ENCODE assay signal across 16 mouse cellular contexts in genomic region chr11:115829036-115829435, GRCm38 (mm10). TPM values are rescaled to one million over a fixed set of nuclear protein-coding genes. Genes with fewer than 3 reads are reported as not detected.
A peak's percentile ranks its signal among the peaks of the same experiment; 100 is the strongest.
DNase-seq lines count a peak whose midpoint lies in the region; ATAC-seq and TF ChIP-seq lines count a peak whose summit lies in the region.
"Had no signal": no experiment of that assay in that cellular context is flagged by ENCODE, and none has a peak within 500 bp of the region (broad histone marks: within the 10 kb centered on the region; RNA-seq: fewer than 3 reads in every experiment).

No protein-coding gene starts in this region.

- no peak overlapping the region for H3K4me2 ChIP-seq in kidney, embryonic 16.5 days (replicated peaks; ENCODE audit: low read depth, low read length)
- no peak overlapping the region for H3K4me2 ChIP-seq in liver, postnatal 0 days (ENCODE audit: low read depth, low read length)
- H3K4me2 ChIP-seq: embryonic facial prominence, embryonic 15.5 days; midbrain, embryonic 15.5 days had no signal

- H3K4me3 ChIP-seq in heart, embryonic 10.5 days = 0 out of 2 replicates have a peak overlapping the region, but pooled peaks have one; percentile 7
- no peak overlapping the region for H3K4me3 ChIP-seq in heart, adult 2 months
- H3K4me3 ChIP-seq in kidney, embryonic 16.5 days (ENCODE audit: low read length) = no peak overlapping the region
- H3K4me3 ChIP-seq in embryonic facial prominence, embryonic 10.5 days = peak overlapping the region; percentile 5; the same call in 1 of the 2 replicates
- H3K4me3 ChIP-seq in liver, postnatal 0 days (ENCODE audit: low read depth, low read length) = no peak overlapping the region
- H3K4me3 ChIP-seq: embryonic facial prominence, embryonic 15.5 days; forebrain, embryonic 10.5 days; hindbrain, embryonic 10.5 days; megakaryocyte, embryonic 14.5 days; midbrain, embryonic 15.5 days had no signal

- WGBS in heart, embryonic 10.5 days = 50% methylated on average over 4 of the region's 4 CpGs
- 76% methylated on average over 4 of the region's 4 CpGs for WGBS in heart, adult 2 months
- 58% methylated on average over 4 of the region's 4 CpGs for WGBS in kidney, embryonic 16.5 days
- WGBS in embryonic facial prominence, embryonic 10.5 days = 57% methylated on average over 4 of the region's 4 CpGs
- 59% methylated on average over 4 of the region's 4 CpGs for WGBS in liver, postnatal 0 days (ENCODE audit: insufficient replicate concordance)

- peak overlapping the region; percentile 93 for H3K27ac ChIP-seq in heart, embryonic 10.5 days
- no peak overlapping the region for H3K27ac ChIP-seq in heart, adult 2 months
- H3K27ac ChIP-seq in kidney, embryonic 16.5 days (ENCODE audit: low read length) = no peak overlapping the region
- H3K27ac ChIP-seq in embryonic facial prominence, embryonic 10.5 days (replicated peaks) = no peak overlapping the region; the same call in 1 of the 2 replicates
- H3K27ac ChIP-seq in liver, postnatal 0 days (ENCODE audit: low read depth) = peak overlapping the region; percentile 40
- H3K27ac ChIP-seq: embryonic facial prominence, embryonic 15.5 days; forebrain, embryonic 10.5 days; hindbrain, embryonic 10.5 days; midbrain, embryonic 15.5 days had no signal

- no peak overlapping the region for H3K9ac ChIP-seq in heart, adult 2 months (ENCODE audit: low read depth, low read length)
- 0 out of 2 replicates have a peak overlapping the region, but pooled peaks have one; percentile 17 for H3K9ac ChIP-seq in kidney, embryonic 16.5 days (replicated peaks; ENCODE audit: low read length)
- H3K9ac ChIP-seq in liver, postnatal 0 days (replicated peaks) = no peak overlapping the region
- H3K9ac ChIP-seq: embryonic facial prominence, embryonic 15.5 days; midbrain, embryonic 15.5 days had no signal

- no peak for TF ChIP-seq EP300 in heart, adult 2 months (IDR thresholded peaks at IDR 0.05; ENCODE audit: insufficient read depth, low read depth, low read length)
- TF ChIP-seq EP300 in liver, postnatal 0 days (IDR thresholded peaks at IDR 0.05; ENCODE audit: low read depth) = no peak

- no peak for TF ChIP-seq CTCF in heart, adult 2 months (IDR thresholded peaks at IDR 0.05)
- no peak for TF ChIP-seq CTCF in liver, postnatal 0 days (IDR thresholded peaks at IDR 0.05; ENCODE audit: low read depth)

- no peaks in the 10 kb centered on the region for H3K9me3 ChIP-seq in heart, embryonic 10.5 days
- H3K9me3 ChIP-seq in kidney, embryonic 16.5 days (ENCODE audit: low read length) = no peaks in the 10 kb centered on the region
- H3K9me3 ChIP-seq in embryonic facial prominence, embryonic 10.5 days = no peaks in the 10 kb centered on the region
- no peaks in the 10 kb centered on the region for H3K9me3 ChIP-seq in liver, postnatal 0 days (ENCODE audit: low read length)
- H3K9me3 ChIP-seq: embryonic facial prominence, embryonic 15.5 days; forebrain, embryonic 10.5 days; hindbrain, embryonic 10.5 days; megakaryocyte, embryonic 14.5 days; midbrain, embryonic 15.5 days had no signal

- no peak for TF ChIP-seq POLR2A in heart, adult 2 months (IDR thresholded peaks at IDR 0.05; ENCODE audit: insufficient read depth, low read depth, low read length)

- 0 out of 2 replicates have a peak, but pooled peaks cover 3% of the 10 kb centered on the region for H3K27me3 ChIP-seq in heart, embryonic 10.5 days (ENCODE audit: insufficient read depth, poor library complexity, severe bottlenecking)
- H3K27me3 ChIP-seq in heart, adult 2 months (ENCODE audit: control insufficient read depth, insufficient read depth, low read length) = no peaks in the 10 kb centered on the region
- no peaks in the 10 kb centered on the region for H3K27me3 ChIP-seq in kidney, embryonic 16.5 days (ENCODE audit: insufficient read depth, low read length)
- peaks cover 88% of the 10 kb centered on the region for H3K27me3 ChIP-seq in embryonic facial prominence, embryonic 10.5 days (replicated peaks; ENCODE audit: low read depth, poor library complexity, severe bottlenecking)
- H3K27me3 ChIP-seq in liver, postnatal 0 days (ENCODE audit: insufficient read depth, low read length) = 0 out of 2 replicates have a peak, but pooled peaks cover 2% of the 10 kb centered on the region

- H3K4me1 ChIP-seq in heart, embryonic 10.5 days = peaks cover 89% of the 10 kb centered on the region
- no peaks in the 10 kb centered on the region for H3K4me1 ChIP-seq in heart, adult 2 months (ENCODE audit: control insufficient read depth, insufficient read depth, low read length)
- peaks cover 63% of the 10 kb centered on the region for H3K4me1 ChIP-seq in kidney, embryonic 16.5 days (ENCODE audit: insufficient read depth, low read length)
- peaks cover 77% of the 10 kb centered on the region for H3K4me1 ChIP-seq in embryonic facial prominence, embryonic 10.5 days
- H3K4me1 ChIP-seq in liver, postnatal 0 days (ENCODE audit: insufficient read depth) = peaks cover 45% of the 10 kb centered on the region

- H3K36me3 ChIP-seq in heart, embryonic 10.5 days = no peaks in the 10 kb centered on the region
- H3K36me3 ChIP-seq in heart, adult 2 months (ENCODE audit: control insufficient read depth, insufficient read depth, low read length) = no peaks in the 10 kb centered on the region
- no peaks in the 10 kb centered on the region for H3K36me3 ChIP-seq in kidney, embryonic 16.5 days (ENCODE audit: insufficient read depth, low read length)
- H3K36me3 ChIP-seq in embryonic facial prominence, embryonic 10.5 days (replicated peaks) = no peaks in the 10 kb centered on the region
- H3K36me3 ChIP-seq in liver, postnatal 0 days (replicated peaks; ENCODE audit: insufficient read depth, low read length) = no peaks in the 10 kb centered on the region
- H3K36me3 ChIP-seq: embryonic facial prominence, embryonic 15.5 days; forebrain, embryonic 10.5 days; hindbrain, embryonic 10.5 days; midbrain, embryonic 15.5 days had no signal

- DNase-seq in heart, embryonic 10.5 days (ENCODE audit: low spot score) = no peak
- no peak for DNase-seq in heart, adult 2 months
- no peak for DNase-seq in kidney, postnatal 36 days
- no peak for DNase-seq in embryonic facial prominence, embryonic 10.5 days (ENCODE audit: low spot score)
- no peak for DNase-seq in liver, postnatal 0 days
- DNase-seq in lung, postnatal 36 days = no peak
- no peak for DNase-seq in urinary bladder, adult 2 months (ENCODE audit: low spot score)
- DNase-seq: cerebellum, adult 9-10 months; retina, postnatal 1 day; thymus, adult 2 months had no signal

- no peak for ATAC-seq in kidney, embryonic 16.5 days (ENCODE audit: low FRiP score, low TSS enrichment)
- ATAC-seq in liver, postnatal 0 days = no peak
- ATAC-seq: midbrain, embryonic 15.5 days had no signal

- intact Hi-C loops in heart, adult 2 months (cut with DNase I) = no loop called here

- no peaks in the 10 kb centered on the region for H3K79me2 ChIP-seq in heart, adult 2 months (replicated peaks; ENCODE audit: control insufficient read depth, insufficient read depth, low read length)

RNA-seq across cellular contexts. Expression of gene Llgl2, which starts 5.2 kb away (rescaled TPM):
- 35.0 and 40.8 TPM in 2 replicates for polyA plus RNA-seq in heart, embryonic 10.5 days (2016; fragmentation: Nextera tagmentation; extraction: Ambion mirVana)
- total RNA-seq in heart, adult 2 months (2021) = 10 to 100 TPM; 18.4 to 20.3 TPM
- polyA plus RNA-seq in heart, adult 2 months (2012; rRNA removed) = 19.4 and 20.2 TPM in 2 replicates
- 58.3 and 64.5 TPM in 2 replicates for polyA plus RNA-seq in kidney, embryonic 16.5 days (2015; fragmentation: Nextera tagmentation; extraction: Ambion mirVana)
- 15.3 and 15.5 TPM in 2 replicates for polyA plus RNA-seq in embryonic facial prominence, embryonic 10.5 days (2016; fragmentation: Nextera tagmentation; extraction: Ambion mirVana)
- 15.1 and 20.9 TPM in 2 replicates for polyA plus RNA-seq in liver, postnatal 0 days (2015; fragmentation: Nextera tagmentation; extraction: Ambion mirVana)
- polyA plus RNA-seq in urinary bladder, adult 2 months (2012; rRNA removed) = 42.4 and 54.0 TPM in 2 replicates

RNA-seq across cellular contexts. Expression of gene Tsen54, which starts 14.5 kb away (rescaled TPM):
- polyA plus RNA-seq in heart, embryonic 10.5 days (2016; fragmentation: Nextera tagmentation; extraction: Ambion mirVana) = 39.1 and 41.7 TPM in 2 replicates
- total RNA-seq in heart, adult 2 months (2021) = 1 to 10 TPM; 7.2 to 9.3 TPM
- polyA plus RNA-seq in heart, adult 2 months (2012; rRNA removed) = 15.9 and 16.3 TPM in 2 replicates
- polyA plus RNA-seq in kidney, embryonic 16.5 days (2015; fragmentation: Nextera tagmentation; extraction: Ambion mirVana) = 48.1 and 50.2 TPM in 2 replicates
- 40.3 and 40.6 TPM in 2 replicates for polyA plus RNA-seq in embryonic facial prominence, embryonic 10.5 days (2016; fragmentation: Nextera tagmentation; extraction: Ambion mirVana)
- 7.7 and 8.8 TPM in 2 replicates for polyA plus RNA-seq in liver, postnatal 0 days (2015; fragmentation: Nextera tagmentation; extraction: Ambion mirVana)
- polyA plus RNA-seq in urinary bladder, adult 2 months (2012; rRNA removed) = 18.7 and 21.4 TPM in 2 replicates

RNA-seq across cellular contexts. Expression of gene Caskin2, which starts 15.6 kb away (rescaled TPM):
- 18.7 and 21.4 TPM in 2 replicates for polyA plus RNA-seq in heart, embryonic 10.5 days (2016; fragmentation: Nextera tagmentation; extraction: Ambion mirVana)
- total RNA-seq in heart, adult 2 months (2021) = 10 to 100 TPM; 40.5 to 43.8 TPM
- 38.5 TPM in 2 replicates for polyA plus RNA-seq in heart, adult 2 months (2012; rRNA removed)
- polyA plus RNA-seq in kidney, embryonic 16.5 days (2015; fragmentation: Nextera tagmentation; extraction: Ambion mirVana) = 21.5 and 23.6 TPM in 2 replicates
- polyA plus RNA-seq in embryonic facial prominence, embryonic 10.5 days (2016; fragmentation: Nextera tagmentation; extraction: Ambion mirVana) = 20.3 and 20.4 TPM in 2 replicates
- polyA plus RNA-seq in liver, postnatal 0 days (2015; fragmentation: Nextera tagmentation; extraction: Ambion mirVana) = 3.2 and 3.3 TPM in 2 replicates
- 20.6 and 25.2 TPM in 2 replicates for polyA plus RNA-seq in urinary bladder, adult 2 months (2012; rRNA removed)

RNA-seq across cellular contexts. Expression of gene Myo15b, which starts 29.2 kb away (rescaled TPM):
- polyA plus RNA-seq in heart, embryonic 10.5 days (2016; fragmentation: Nextera tagmentation; extraction: Ambion mirVana) = 0.23 and 0.31 TPM in 2 replicates
- total RNA-seq in heart, adult 2 months (2021) = under 1 TPM in 1 of 2 experiments, not detected in 1; 0.05 TPM
- 0.20 and 0.29 TPM in 2 replicates for polyA plus RNA-seq in heart, adult 2 months (2012; rRNA removed)
- 12.6 and 14.2 TPM in 2 replicates for polyA plus RNA-seq in kidney, embryonic 16.5 days (2015; fragmentation: Nextera tagmentation; extraction: Ambion mirVana)
- 0.07 and 0.16 TPM in 2 replicates for polyA plus RNA-seq in embryonic facial prominence, embryonic 10.5 days (2016; fragmentation: Nextera tagmentation; extraction: Ambion mirVana)
- polyA plus RNA-seq in liver, postnatal 0 days (2015; fragmentation: Nextera tagmentation; extraction: Ambion mirVana) = 2.4 and 2.7 TPM in 2 replicates
- polyA plus RNA-seq in urinary bladder, adult 2 months (2012; rRNA removed) = 0.44 and 0.65 TPM in 2 replicates

Comparison
In these comparisons a context has a peak if more than half of its experiments do, and no peak if none do; other contexts are left out.
1. H3K27ac ChIP-seq: peak in heart, embryonic 10.5 days (single experiment) and liver, postnatal 0 days (single experiment); none in heart, adult 2 months (single experiment), kidney, embryonic 16.5 days (single experiment) and embryonic facial prominence, embryonic 10.5 days (single experiment).
2. H3K4me3 ChIP-seq: peak in heart, embryonic 10.5 days (single experiment) and embryonic facial prominence, embryonic 10.5 days (single experiment); none in heart, adult 2 months (single experiment), kidney, embryonic 16.5 days (single experiment) and liver, postnatal 0 days (single experiment).